ENCODE assay signal across 28 mouse cellular contexts in genomic region chr17:4445606-4446005, GRCm38 (mm10).
"Had no signal": no experiment of that assay in that cellular context is flagged by ENCODE, and none has a peak within 500 bp of the region (broad histone marks: within the 10 kb centered on the region; RNA-seq: fewer than 3 reads in every experiment).

No protein-coding gene starts in this region.

- DNase-seq: gastrocnemius, adult 2 months; gastrocnemius, postnatal 10 days; gastrocnemius, postnatal 25 days; heart, adult 11 months; heart, adult 2 months; heart, postnatal 4 days; kidney, adult 18-20 months; kidney, adult 8-10 months; kidney, postnatal 10 days; kidney, postnatal 25 days; kidney, postnatal 4 days; layer of hippocampus, adult 9-11 months; layer of hippocampus, postnatal 36 days; left cerebral cortex, postnatal 4 days had no signal

- H3K4me3 ChIP-seq: gastrocnemius, adult 2 months; heart, adult 2 months; heart, embryonic 13.5 days; heart, embryonic 15.5 days; hindbrain, embryonic 10.5 days; hindbrain, embryonic 12.5 days; intestine, embryonic 15.5 days; layer of hippocampus, adult 2 months; limb, embryonic 13.5 days; limb, embryonic 15.5 days; liver, embryonic 12.5 days had no signal

- H3K9ac ChIP-seq: heart, embryonic 13.5 days; heart, embryonic 15.5 days; hindbrain, embryonic 12.5 days; hindbrain, embryonic 14.5 days; intestine, embryonic 15.5 days; limb, embryonic 13.5 days; limb, embryonic 15.5 days; liver, embryonic 12.5 days had no signal

- ATAC-seq: hindbrain, embryonic 16.5 days; inflammation-experienced regulatory T-cells, adult 6 months; intestine, embryonic 15.5 days; intestine, postnatal 0 days; liver, embryonic 12.5 days had no signal

- H3K4me1 ChIP-seq: heart, embryonic 13.5 days; heart, embryonic 15.5 days; hindbrain, embryonic 10.5 days; hindbrain, embryonic 12.5 days; intestine, embryonic 15.5 days; limb, embryonic 13.5 days; limb, embryonic 15.5 days; liver, embryonic 12.5 days had no signal

- H3K36me3 ChIP-seq: heart, embryonic 13.5 days; heart, embryonic 15.5 days; hindbrain, embryonic 10.5 days; hindbrain, embryonic 12.5 days; intestine, embryonic 15.5 days; limb, embryonic 13.5 days; limb, embryonic 15.5 days; liver, embryonic 12.5 days had no signal

- H3K9me3 ChIP-seq: heart, embryonic 13.5 days; heart, embryonic 15.5 days; hindbrain, embryonic 10.5 days; hindbrain, embryonic 12.5 days; intestine, embryonic 15.5 days; limb, embryonic 13.5 days; limb, embryonic 15.5 days; liver, embryonic 12.5 days had no signal

- H3K27me3 ChIP-seq: heart, embryonic 13.5 days; heart, embryonic 15.5 days; hindbrain, embryonic 12.5 days; intestine, embryonic 15.5 days; limb, embryonic 13.5 days; limb, embryonic 15.5 days; liver, embryonic 12.5 days had no signal

- H3K4me2 ChIP-seq: heart, embryonic 11.5 days; heart, embryonic 13.5 days; heart, embryonic 15.5 days; hindbrain, embryonic 12.5 days; hindbrain, embryonic 14.5 days; intestine, embryonic 15.5 days; limb, embryonic 13.5 days; limb, embryonic 15.5 days; liver, embryonic 12.5 days had no signal

- H3K27ac ChIP-seq: gastrocnemius, adult 2 months; heart, adult 2 months; heart, embryonic 13.5 days; heart, embryonic 15.5 days; hindbrain, embryonic 10.5 days; hindbrain, embryonic 12.5 days; hindbrain, embryonic 14.5 days; intestine, embryonic 15.5 days; layer of hippocampus, adult 2 months; limb, embryonic 13.5 days; limb, embryonic 15.5 days; liver, embryonic 12.5 days had no signal
